Mouse (Mus musculus) kidney, postnatal 0 days (tissue): ENCODE data around the gene Catsper1. TPM values are rescaled to one million over a fixed set of nuclear protein-coding genes. Genes with fewer than 3 reads are reported as not detected.
"Not testable (repeated sequence)": the region's sequence is repeated elsewhere in the genome, so short reads cannot be mapped to it uniquely, and the experiment has no call there.

Experiments used
- ATAC-seq: fragments of 200-750 bp; cut with Nextera tagmentation; replicated peaks from 2 replicates; pipeline ENCODE4 v1.8.0; 2017; ENCODE audit warnings: low read depth, moderate number of reproducible peaks, moderate TSS enrichment, moderate library complexity; ENCODE audit not compliant: low FRiP score
- DNase-seq: peaks from one replicate; pipeline ENCODE4 v3.0.0-alpha.2; 2016; ENCODE audit warnings: low spot score
- H3K27ac ChIP-seq: fragments of 300-500 bp; sonication (generic); 2 replicates; pipeline ENCODE4 v1.5.1; 2014; ENCODE audit warnings: mild to moderate bottlenecking
- H3K27me3 ChIP-seq: fragments of 300-500 bp; sonication (generic); 2 replicates; pipeline ENCODE4 v1.6.1; 2014; ENCODE audit warnings: low read length, mixed read lengths; ENCODE audit not compliant: insufficient read depth
- H3K36me3 ChIP-seq: fragments of 300-500 bp; sonication (generic); 2 replicates; pipeline ENCODE4 v1.6.1; 2014; ENCODE audit warnings: low read length, mixed read lengths; ENCODE audit not compliant: insufficient read depth
- H3K4me1 ChIP-seq: fragments of 300-500 bp; sonication (generic); replicated peaks from 2 replicates; pipeline ENCODE4 v1.6.1; 2014; ENCODE audit warnings: antibody characterized with exemption, low read length, mixed read lengths; ENCODE audit not compliant: insufficient read depth
- H3K4me2 ChIP-seq: fragments of 300-500 bp; sonication (generic); 2 replicates; pipeline ENCODE4 v1.6.1; 2014; ENCODE audit warnings: mild to moderate bottlenecking, low read length, moderate library complexity, mixed read lengths
- H3K4me3 ChIP-seq: fragments of 300-500 bp; sonication (generic); replicated peaks from 2 replicates; pipeline ENCODE4 v1.5.1; 2014; ENCODE audit warnings: low read depth, low read length
- H3K9ac ChIP-seq: fragments of 300-500 bp; sonication (generic); 2 replicates; pipeline ENCODE4 v1.6.1; 2014; ENCODE audit warnings: low read depth, low read length
- H3K9me3 ChIP-seq: fragments of 300-500 bp; sonication (generic); replicated peaks from 2 replicates; pipeline ENCODE4 v1.6.1; 2016; ENCODE audit warnings: low read length, inconsistent platforms, mixed read lengths
- CTCF ChIP-seq: IDR thresholded peaks from 2 replicates; pipeline ENCODE4 v1.5.1; 2016; ENCODE audit warnings: antibody characterized with exemption, low read depth, mild to moderate bottlenecking, moderate library complexity
- WGBS: fragments of 180-500 bp; shearing (Covaris S2); extraction: QIAGEN DNeasy Blood & Tissue Kit; methylation state at CpG from one replicate; pipeline ENCODE4 v1.1.7; 2014; 5-methylcytosine and 5-hydroxymethylcytosine counted together
- polyA plus RNA-seq: library from polyadenylated mRNA; unstranded; fragments of >200 nt; fragmentation: Nextera tagmentation; extraction: Ambion mirVana; gene quantifications from 2 replicates; pipeline ENCODE4 v1.2.1, GENCODE M21; 2015

Gene Catsper1
- polyA plus RNA-seq, 1 experiment from 2014 or later = not detected

DNA sequence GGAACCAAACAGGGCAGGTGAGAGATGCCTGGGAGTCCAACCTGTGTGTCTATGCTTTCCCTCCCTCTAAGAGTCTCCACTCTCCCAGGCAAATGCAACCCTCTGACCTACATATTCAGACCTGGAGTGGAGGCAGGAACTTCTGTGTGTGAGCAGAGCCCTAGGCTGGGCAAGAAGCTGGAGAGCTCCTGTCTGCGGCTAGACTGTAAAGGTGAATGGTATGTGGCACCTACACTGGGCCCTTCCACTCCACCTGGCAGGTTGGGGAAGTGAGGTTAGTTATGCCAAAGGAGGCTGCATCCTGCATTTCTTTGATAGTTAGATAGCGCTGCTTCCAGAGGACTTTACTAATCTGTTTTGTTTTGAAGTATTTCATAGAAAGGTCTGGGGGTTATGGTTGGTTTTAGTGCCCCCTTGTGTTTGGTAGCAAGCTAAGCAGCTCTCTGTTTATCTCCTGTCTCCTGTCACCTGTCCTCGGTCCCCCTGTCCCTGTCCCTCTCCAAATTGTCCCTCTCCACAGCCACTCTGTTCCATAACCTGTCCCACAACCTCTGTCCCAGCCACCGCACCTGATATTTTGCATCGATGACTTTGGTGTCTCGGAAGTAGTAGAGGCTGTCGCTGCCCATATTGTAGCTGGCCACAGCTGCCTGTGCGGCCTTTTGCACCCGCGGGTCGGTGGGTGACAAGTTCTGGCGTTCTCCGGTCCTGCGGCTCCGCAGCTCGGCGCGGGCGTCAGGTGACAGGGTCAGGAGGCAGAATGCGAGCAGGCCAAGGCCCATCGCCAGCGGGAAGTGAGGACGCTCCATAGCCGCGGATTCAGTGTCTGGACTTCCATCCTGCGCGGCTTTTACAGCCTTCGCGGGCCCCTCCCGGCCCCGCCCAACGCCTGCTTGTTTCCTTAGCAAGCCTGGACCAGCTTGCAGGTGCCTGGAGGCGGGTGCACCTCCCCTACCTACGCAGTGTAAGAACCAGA is 13.3 kb downstream of the Catsper1 start:
- H3K9ac ChIP-seq = peak overlapping the region; percentile 51
- ATAC-seq = peak; percentile 47
- H3K9me3 ChIP-seq = no peaks in the 10 kb centered on the region
- no peaks in the 10 kb centered on the region for H3K36me3 ChIP-seq
- H3K4me3 ChIP-seq = peak overlapping the region; percentile 30
- 4% methylated on average over 34 of the region's 34 CpGs for WGBS
- H3K27ac ChIP-seq = no peak overlapping the region
- no peaks in the 10 kb centered on the region for H3K4me1 ChIP-seq
- peak overlapping the region; percentile 78 for H3K4me2 ChIP-seq
- TF ChIP-seq CTCF = peak; percentile 68
- H3K27me3 ChIP-seq = no peaks in the 10 kb centered on the region
- DNase-seq = peak; percentile 82

DNA sequence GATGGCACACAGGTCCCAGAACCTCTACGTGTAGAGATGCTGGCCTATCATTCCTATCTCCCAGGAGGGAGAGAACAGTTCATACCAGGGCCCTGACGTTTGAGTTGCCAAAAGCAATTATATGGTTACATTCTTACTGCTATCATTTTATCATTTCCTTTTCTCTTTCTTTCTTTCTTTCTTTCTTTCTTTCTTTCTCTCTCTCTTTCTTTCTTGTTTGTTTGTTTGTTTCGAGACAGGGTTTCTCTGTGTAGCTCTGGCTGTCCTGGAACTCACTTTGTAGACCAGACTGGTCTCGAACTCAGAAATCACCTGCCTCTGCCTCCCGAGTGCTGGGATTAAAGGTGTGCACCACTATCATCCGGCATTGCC is 13.9 kb downstream of the Catsper1 start, which contains the start of gene Cst6:
Gene Cst6 (minus strand): TSS at position 73 of the 372 bp plus-strand sequence.
- Histone ChIP-seq H3K4me3 (peak within 1 kb of the TSS; percentile 30), H3K4me2 (peak within 1 kb of the TSS; percentile 78), H3K9ac (peak within 1 kb of the TSS; percentile 51)
- DNase-seq, ATAC-seq, H3K9me3 ChIP-seq, H3K4me1 ChIP-seq, H3K36me3 ChIP-seq, H3K27me3 ChIP-seq, H3K27ac ChIP-seq: not testable (repeated sequence)
- WGBS = 62% methylated on average over 6 of the region's 6 CpGs

DNA sequence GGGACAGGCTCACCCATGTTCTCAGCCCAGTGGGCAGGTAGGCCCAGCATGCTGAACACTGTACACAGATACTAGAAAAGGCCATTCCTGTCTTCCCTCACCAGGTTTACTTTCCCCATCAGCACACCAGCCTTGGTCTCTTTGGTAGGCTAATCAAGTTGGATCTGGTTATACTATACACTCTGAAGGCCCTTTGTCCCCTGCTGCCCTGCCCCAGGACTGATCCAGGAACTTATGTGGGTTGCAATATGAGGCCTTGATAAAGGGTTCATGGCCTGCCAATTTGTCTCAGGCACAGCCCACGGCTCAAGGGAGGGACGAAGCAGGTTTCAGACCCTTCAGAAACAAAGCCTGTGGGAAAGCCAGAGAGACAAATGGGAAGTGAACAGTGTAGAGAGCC is 18.1 kb downstream of the Catsper1 start:
- no peaks in the 10 kb centered on the region for H3K9me3 ChIP-seq
- H3K27me3 ChIP-seq = no peaks in the 10 kb centered on the region
- no peak overlapping the region for H3K4me2 ChIP-seq
- no peaks in the 10 kb centered on the region for H3K36me3 ChIP-seq
- H3K9ac ChIP-seq = no peak overlapping the region
- no peaks in the 10 kb centered on the region for H3K4me1 ChIP-seq
- 64% methylated on average over 2 of the region's 2 CpGs for WGBS
- H3K4me3 ChIP-seq = no peak overlapping the region
- ATAC-seq (no peak), DNase-seq (no peak)
- no peak for TF ChIP-seq CTCF
- no peak overlapping the region for H3K27ac ChIP-seq

DNA sequence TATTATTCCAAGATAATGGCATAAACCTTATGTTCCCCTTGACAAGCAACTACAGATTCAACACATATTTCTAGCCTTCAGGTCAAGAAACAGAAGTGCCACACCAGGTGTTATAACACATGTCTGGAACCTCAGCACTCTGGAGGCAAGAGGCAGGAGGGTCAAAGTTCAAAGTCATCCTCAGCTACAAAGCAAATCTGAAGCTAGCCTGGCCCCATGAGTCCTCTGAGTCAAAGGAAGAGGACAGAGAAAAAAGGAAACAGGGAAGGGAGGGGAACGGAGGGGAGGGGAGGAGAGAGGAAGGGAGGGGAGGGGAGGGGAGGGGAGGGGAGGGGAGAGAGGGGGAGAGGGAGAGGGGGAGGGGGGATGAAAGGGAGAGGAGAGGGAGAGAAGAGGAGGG is 20.5 kb downstream of the Catsper1 start:
- H3K4me2 ChIP-seq = no peak overlapping the region
- H3K9ac ChIP-seq = no peak overlapping the region
- DNase-seq (peak; percentile 10), ATAC-seq (no peak)
- H3K27ac ChIP-seq = no peak overlapping the region
- H3K4me1 ChIP-seq = no peaks in the 10 kb centered on the region
- H3K9me3 ChIP-seq = no peaks in the 10 kb centered on the region
- no CpG with 5 or more reads among the region's 1 CpGs for WGBS
- H3K4me3 ChIP-seq = no peak overlapping the region
- H3K27me3 ChIP-seq = no peaks in the 10 kb centered on the region
- no peaks in the 10 kb centered on the region for H3K36me3 ChIP-seq
- TF ChIP-seq CTCF = no peak

DNA sequence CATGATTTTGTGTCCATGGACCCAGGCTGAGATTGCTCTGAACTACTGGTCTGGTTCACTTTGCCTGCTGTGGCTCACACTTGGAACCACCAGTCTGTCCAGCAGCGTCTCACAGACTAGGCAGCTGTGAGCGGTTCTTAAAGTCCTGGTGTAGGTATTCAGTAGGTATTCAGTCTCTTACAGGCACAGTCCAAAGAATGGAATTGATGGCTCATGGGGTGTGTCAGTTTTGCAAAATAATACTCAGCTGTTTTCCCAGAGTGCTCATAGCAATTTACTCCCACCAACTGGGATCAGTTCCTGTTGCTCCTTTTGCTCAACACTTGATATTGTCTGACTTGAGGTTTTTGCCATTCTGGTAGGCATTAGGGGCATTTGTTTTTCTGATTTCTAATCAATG is 26.6 kb downstream of the Catsper1 start:
- Histone ChIP-seq H3K27ac (no peak overlapping the region), H3K27me3 (no peaks in the 10 kb centered on the region), H3K4me2 (no peak overlapping the region), H3K9me3 (no peaks in the 10 kb centered on the region), H3K4me1 (0 out of 2 replicates have a peak, but pooled peaks cover 5% of the 10 kb centered on the region), H3K9ac (no peak overlapping the region), H3K4me3 (no peak overlapping the region), H3K36me3 (0 out of 2 replicates have a peak, but pooled peaks cover 3% of the 10 kb centered on the region)
- no peak for TF ChIP-seq CTCF
- ATAC-seq (no peak), DNase-seq (no peak)
- WGBS = 82% methylated on average over 2 of the region's 2 CpGs

DNA sequence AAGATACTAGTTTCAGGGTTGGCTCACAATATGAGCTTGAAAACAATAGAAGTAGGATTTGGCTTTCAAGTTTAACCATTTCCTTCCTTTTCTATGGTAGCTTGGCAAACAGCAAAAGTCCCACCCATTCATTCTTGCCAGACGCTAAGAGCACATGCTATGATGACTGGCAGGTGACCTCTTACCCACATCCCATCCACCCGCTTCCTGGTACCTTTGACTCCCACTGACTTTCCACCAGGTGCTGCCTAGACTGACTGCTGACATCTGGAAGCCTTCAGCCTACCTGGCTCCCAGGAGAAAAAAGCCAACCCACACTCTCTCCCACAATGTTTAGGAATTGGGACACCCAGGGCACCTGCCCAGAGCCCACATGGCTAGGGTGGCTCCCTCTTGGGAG is 28.6 kb downstream of the Catsper1 start:
- ATAC-seq (no peak), DNase-seq (no peak)
- Histone ChIP-seq H3K27me3 (no peaks in the 10 kb centered on the region), H3K36me3 (peaks cover 12% of the 10 kb centered on the region; the same call in 1 of the 2 replicates), H3K4me1 (peaks cover 13% of the 10 kb centered on the region; the same call in 1 of the 2 replicates), H3K9ac (no peak overlapping the region), H3K27ac (no peak overlapping the region), H3K4me2 (no peak overlapping the region), H3K4me3 (no peak overlapping the region), H3K9me3 (no peaks in the 10 kb centered on the region)
- WGBS = 88% methylated on average over 2 of the region's 2 CpGs
- no peak for TF ChIP-seq CTCF
